Mouse (Mus musculus) spleen, adult 10 weeks (tissue): Measurements from ENCODE around the gene Olfr544. TPM values are rescaled to one million over a fixed set of nuclear protein-coding genes. Genes with fewer than 3 reads are reported as not detected.

Source experiments
- polyA plus RNA-seq: library from polyadenylated mRNA; stranded (reverse); fragments of 350-450 nt; fragmentation: Illumina TruSeq; extraction: RNeasy Lipid Tissue Mini Kit (QIAGEN cat#74804); gene quantifications from one replicate; pipeline ENCODE4 v1.2.3, GENCODE M21; 2015; ENCODE audit warnings: low replicate concordance; ENCODE audit not compliant: insufficient read depth

Gene Olfr544
- polyA plus RNA-seq = not detected

GRCm38 (mm10) chr7:102488161-102488560 lies at the start of gene Olfr544:
TSS of gene Olfr544 (minus strand) at chr7:102488313.

GRCm38 (mm10) chr7:102534449-102534848 lies 46.3 kb upstream of the Olfr544 start, which contains the start of gene Olfr547:
TSS of gene Olfr547 (plus strand) at chr7:102534749.

GRCm38 (mm10) chr7:102499473-102499872 lies 11.4 kb upstream of the Olfr544 start, which contains the start of gene Olfr545:
TSS of gene Olfr545 (minus strand) at chr7:102499573.

GRCm38 (mm10) chr7:102481579-102481978 lies 6.5 kb downstream of the Olfr544 start, which contains the start of gene Olfr543:
TSS of gene Olfr543 (minus strand) at chr7:102481679.

GRCm38 (mm10) chr7:102441657-102442391 lies 46.3 kb downstream of the Olfr544 start, which contains the start of gene Rrm1:
TSS of gene Rrm1 (plus strand) at chr7:102441695.

Other genes with a start within 250 kb of the Olfr544 start
- 113 TPM for gene Rhog, start 232.3 kb downstream of the Olfr544 start, polyA plus RNA-seq
- gene Stim1, start 220.5 kb downstream of the Olfr544 start, polyA plus RNA-seq = 39.5 TPM
- 55.2 TPM for gene Rrm1, start 46.6 kb downstream of the Olfr544 start, polyA plus RNA-seq
- gene Olfr543, start 6.6 kb downstream of the Olfr544 start, polyA plus RNA-seq = not detected
- gene Olfr545, start 11.3 kb upstream of the Olfr544 start, polyA plus RNA-seq = not detected
- gene Olfr547, start 46.4 kb upstream of the Olfr544 start, polyA plus RNA-seq = not detected
- not detected for gene Olfr548-ps1, start 52.6 kb upstream of the Olfr544 start, polyA plus RNA-seq
- gene Olfr549, start 61.6 kb upstream of the Olfr544 start, polyA plus RNA-seq = not detected
- 58.5 TPM for gene Trim21, start 77.2 kb upstream of the Olfr544 start, polyA plus RNA-seq
- not detected for gene Olfr550, start 83.1 kb upstream of the Olfr544 start, polyA plus RNA-seq
- not detected for gene Olfr551, start 103.6 kb upstream of the Olfr544 start, polyA plus RNA-seq
- not detected for gene Olfr552, start 109.5 kb upstream of the Olfr544 start, polyA plus RNA-seq
- not detected for gene Olfr553, start 129.9 kb upstream of the Olfr544 start, polyA plus RNA-seq
- gene Olfr554, start 150.1 kb upstream of the Olfr544 start, polyA plus RNA-seq = not detected
- gene Olfr555, start 170.5 kb upstream of the Olfr544 start, polyA plus RNA-seq = not detected
- gene Olfr556, start 176.6 kb upstream of the Olfr544 start, polyA plus RNA-seq = not detected
- gene Trim68, start 199.0 kb upstream of the Olfr544 start, polyA plus RNA-seq = 25.7 TPM
- not detected for gene Olfr557, start 207.6 kb upstream of the Olfr544 start, polyA plus RNA-seq
- gene Olfr558, start 213.9 kb upstream of the Olfr544 start, polyA plus RNA-seq = 0.52 TPM
- not detected for gene Olfr33, start 230.8 kb upstream of the Olfr544 start, polyA plus RNA-seq
- not detected for gene Olfr559, start 239.2 kb upstream of the Olfr544 start, polyA plus RNA-seq